Mouse (Mus musculus) heart, embryonic 11.5 days (tissue): ENCODE results near the gene Rab7. TPM values are rescaled to one million over a fixed set of nuclear protein-coding genes. Genes with fewer than 3 reads are reported as not detected.
"Not testable (repeated sequence)": the region's sequence is repeated elsewhere in the genome, so short reads cannot be mapped to it uniquely, and the experiment has no call there.

ENCODE experiments used
- ATAC-seq: fragments of 200-750 bp; cut with Nextera tagmentation; replicated peaks from 2 replicates; pipeline ENCODE4 v1.8.0; 2017; ENCODE audit warnings: moderate library complexity; ENCODE audit not compliant: insufficient number of reproducible peaks, low FRiP score, low TSS enrichment
- H3K27ac ChIP-seq: fragments of 300-500 bp; sonication (generic); 2 replicates; pipeline ENCODE4 v1.5.1; 2014; ENCODE audit warnings: mild to moderate bottlenecking, low read depth, low read length
- H3K27me3 ChIP-seq: fragments of 300-500 bp; sonication (generic); 2 replicates; pipeline ENCODE4 v1.6.1; 2014; ENCODE audit warnings: mild to moderate bottlenecking, low read length, mixed read lengths; ENCODE audit not compliant: control insufficient read depth, insufficient read depth
- H3K36me3 ChIP-seq: fragments of 300-500 bp; sonication (generic); 2 replicates; pipeline ENCODE4 v1.6.1; 2014; ENCODE audit warnings: mild to moderate bottlenecking, low read length, moderate library complexity, mixed read lengths; ENCODE audit not compliant: control insufficient read depth, insufficient read depth
- H3K4me1 ChIP-seq: fragments of 300-500 bp; sonication (generic); 2 replicates; pipeline ENCODE4 v1.6.1; 2014; ENCODE audit warnings: low read length; ENCODE audit not compliant: control insufficient read depth, insufficient read depth
- H3K4me2 ChIP-seq: fragments of 300-500 bp; sonication (generic); 2 replicates; pipeline ENCODE4 v1.6.1; 2014; ENCODE audit warnings: mild to moderate bottlenecking, moderate library complexity
- H3K4me3 ChIP-seq: fragments of 300-500 bp; sonication (generic); 2 replicates; pipeline ENCODE4 v1.5.1; 2014; ENCODE audit warnings: low read depth, low read length
- H3K9ac ChIP-seq: fragments of 300-500 bp; sonication (generic); 2 replicates; pipeline ENCODE4 v1.6.1; 2014; ENCODE audit warnings: mild to moderate bottlenecking, low read depth, low read length, moderate library complexity
- H3K9me3 ChIP-seq: fragments of 300-500 bp; sonication (generic); replicated peaks from 2 replicates; pipeline ENCODE4 v1.6.1; 2016; ENCODE audit warnings: low read length; ENCODE audit not compliant: control insufficient read depth
- WGBS: fragments of 180-500 bp; shearing (Covaris S2); extraction: QIAGEN DNeasy Blood & Tissue Kit; methylation state at CpG from one replicate; pipeline ENCODE4 v1.1.7; 2014; ENCODE audit not compliant: insufficient replicate concordance; 5-methylcytosine and 5-hydroxymethylcytosine counted together
- polyA plus RNA-seq: library from polyadenylated mRNA; unstranded; fragments of >200 nt; fragmentation: Nextera tagmentation; extraction: Ambion mirVana; gene quantifications from 2 replicates; pipeline ENCODE4 v1.2.1, GENCODE M21; 2014

The Rab7 gene
- polyA plus RNA-seq, 1 experiment from 2014 or later, result 227 TPM

DNA sequence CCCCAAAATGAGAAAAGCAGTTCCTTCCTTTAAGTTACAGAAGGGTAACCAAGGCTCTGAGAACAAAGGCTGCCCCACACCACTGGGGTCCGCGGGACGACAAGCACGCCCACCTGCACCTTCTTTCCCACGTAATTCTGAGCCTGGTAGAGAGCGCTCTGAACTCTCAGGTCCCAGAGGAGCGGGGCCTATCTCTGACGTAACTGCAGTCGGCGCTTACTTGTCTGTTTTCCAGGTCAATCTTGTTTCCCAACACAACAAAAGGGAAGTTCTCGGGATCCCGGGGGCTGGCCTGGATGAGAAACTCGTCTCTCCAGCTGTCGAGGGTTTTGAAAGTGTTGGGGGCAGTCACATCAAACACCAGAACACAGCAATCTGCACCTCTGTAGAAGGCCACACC is 40.3 kb downstream of the Rab7 start:
- H3K4me1 ChIP-seq, ATAC-seq, H3K27ac ChIP-seq, H3K4me2 ChIP-seq, H3K27me3 ChIP-seq, H3K9me3 ChIP-seq, H3K4me3 ChIP-seq, H3K9ac ChIP-seq: not testable (repeated sequence)
- H3K36me3 ChIP-seq, result peaks cover 21% of the 10 kb centered on the region
- WGBS, result 87% methylated on average over 12 of the region's 14 CpGs

DNA sequence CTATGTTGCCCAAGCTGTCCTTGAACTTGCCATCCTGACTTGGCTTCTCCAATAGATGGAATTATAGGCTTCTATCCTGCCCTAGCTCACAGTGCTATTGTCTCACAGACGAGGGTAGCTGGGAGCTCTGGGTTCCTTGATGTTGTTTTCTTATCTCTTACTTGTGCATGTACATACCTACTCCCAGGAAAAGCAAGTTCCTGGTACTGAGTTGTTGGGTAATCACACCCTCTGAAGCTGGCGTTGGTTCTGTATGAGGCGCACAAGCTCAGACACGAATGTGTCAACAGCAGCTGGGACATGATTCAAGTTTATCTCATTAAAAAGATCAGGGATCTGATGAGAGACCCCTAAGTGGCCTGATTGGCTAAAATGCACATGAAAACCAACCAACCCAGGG is 41.6 kb downstream of the Rab7 start:
- no peak overlapping the region for H3K9ac ChIP-seq
- H3K27me3 ChIP-seq, result no peaks in the 10 kb centered on the region
- no peak for ATAC-seq
- no peak overlapping the region for H3K4me2 ChIP-seq
- no peaks in the 10 kb centered on the region for H3K4me1 ChIP-seq
- H3K4me3 ChIP-seq, result no peak overlapping the region
- H3K36me3 ChIP-seq, result peaks cover 21% of the 10 kb centered on the region
- WGBS, result 73% methylated on average over 4 of the region's 4 CpGs
- no peak overlapping the region for H3K27ac ChIP-seq
- no peaks in the 10 kb centered on the region for H3K9me3 ChIP-seq

DNA sequence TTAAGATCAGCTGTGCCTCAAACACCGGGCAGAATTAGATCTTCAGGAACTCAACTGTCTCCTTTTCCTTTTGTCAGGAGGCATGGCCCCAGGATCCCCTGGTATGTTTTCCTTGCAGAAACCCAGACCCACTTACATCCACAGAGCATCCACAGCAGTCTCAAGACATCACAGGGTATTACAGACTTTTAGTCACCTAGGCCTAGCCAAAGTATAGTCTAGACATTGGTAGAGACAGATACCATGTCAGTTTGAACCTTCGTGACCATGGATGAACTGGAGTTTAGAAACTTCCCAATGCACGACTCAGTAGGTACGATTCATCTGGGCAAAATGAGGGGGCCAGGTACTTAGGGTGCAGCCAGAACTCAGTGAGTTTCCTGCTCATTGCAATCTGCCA is 46.7 kb downstream of the Rab7 start:
- peaks cover 17% of the 10 kb centered on the region for H3K4me1 ChIP-seq
- WGBS, result 81% methylated on average over 4 of the region's 4 CpGs
- no peaks in the 10 kb centered on the region for H3K9me3 ChIP-seq
- no peak overlapping the region for H3K4me3 ChIP-seq
- H3K36me3 ChIP-seq, result peaks cover 16% of the 10 kb centered on the region
- H3K4me2 ChIP-seq, result no peak overlapping the region
- H3K27ac ChIP-seq, result no peak overlapping the region
- no peak for ATAC-seq
- H3K9ac ChIP-seq, result no peak overlapping the region
- H3K27me3 ChIP-seq, result no peaks in the 10 kb centered on the region

DNA sequence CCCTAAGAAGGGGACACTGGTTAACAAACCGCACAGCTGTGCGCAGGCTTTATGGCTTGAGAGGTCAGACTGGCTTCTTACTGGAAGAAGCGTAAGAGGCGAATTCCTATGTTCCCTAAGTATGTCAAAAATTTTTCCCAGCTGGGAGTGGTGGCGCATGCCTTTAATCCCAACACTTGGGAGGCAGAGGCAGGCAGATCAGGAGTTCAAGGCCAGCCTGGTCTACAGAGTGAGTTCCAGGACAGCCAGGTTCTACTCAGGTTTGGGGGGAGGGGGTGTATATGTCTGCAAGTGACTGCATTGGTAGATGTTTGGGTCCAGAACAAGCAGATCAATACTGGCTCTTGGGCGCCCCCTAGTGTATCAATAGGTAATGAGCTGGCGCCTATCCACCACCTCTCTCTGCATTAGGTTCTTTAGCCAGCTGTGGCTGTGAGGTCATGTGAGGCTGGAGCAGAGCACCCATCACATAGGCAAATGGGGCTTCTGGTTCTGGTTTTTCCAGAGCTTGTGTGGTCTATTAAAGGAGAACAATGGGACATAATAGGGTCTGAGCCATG is 47.3 kb downstream of the Rab7 start:
- 55% methylated on average over 7 of the region's 7 CpGs for WGBS
- H3K36me3 ChIP-seq, result peaks cover 14% of the 10 kb centered on the region
- no peak for ATAC-seq
- no peak overlapping the region for H3K4me3 ChIP-seq
- H3K9me3 ChIP-seq, result no peaks in the 10 kb centered on the region
- H3K27me3 ChIP-seq, result no peaks in the 10 kb centered on the region
- H3K4me1 ChIP-seq, result peaks cover 17% of the 10 kb centered on the region
- H3K9ac ChIP-seq, result no peak overlapping the region
- no peak overlapping the region for H3K4me2 ChIP-seq
- no peak overlapping the region for H3K27ac ChIP-seq

DNA sequence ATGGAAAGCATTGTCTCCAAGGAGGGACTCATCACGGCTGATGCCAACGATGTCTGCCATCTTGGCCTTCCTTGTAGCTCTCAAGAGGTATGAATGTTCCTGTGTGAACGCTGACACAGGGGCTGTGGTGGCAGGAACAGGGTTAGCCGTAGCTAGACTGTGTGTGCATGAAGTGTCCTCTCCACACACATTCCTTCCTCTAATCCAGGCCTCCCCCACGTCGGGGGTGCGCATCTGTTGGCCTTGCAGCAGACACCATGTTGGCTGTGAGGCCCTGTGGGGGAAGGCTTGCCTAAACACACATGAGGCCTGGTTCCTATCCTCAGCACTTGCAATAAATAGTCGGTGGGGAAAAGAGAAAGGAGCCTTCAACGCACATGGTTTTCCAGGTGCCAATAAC is 48.5 kb downstream of the Rab7 start:
- ATAC-seq, result no peak
- Histone ChIP-seq H3K4me3 (no peak overlapping the region), H3K27ac (no peak overlapping the region), H3K9me3 (no peaks in the 10 kb centered on the region), H3K4me2 (no peak overlapping the region), H3K27me3 (no peaks in the 10 kb centered on the region), H3K4me1 (peaks cover 19% of the 10 kb centered on the region), H3K9ac (no peak overlapping the region), H3K36me3 (peaks cover 7% of the 10 kb centered on the region)
- 78% methylated on average over 9 of the region's 9 CpGs for WGBS

DNA sequence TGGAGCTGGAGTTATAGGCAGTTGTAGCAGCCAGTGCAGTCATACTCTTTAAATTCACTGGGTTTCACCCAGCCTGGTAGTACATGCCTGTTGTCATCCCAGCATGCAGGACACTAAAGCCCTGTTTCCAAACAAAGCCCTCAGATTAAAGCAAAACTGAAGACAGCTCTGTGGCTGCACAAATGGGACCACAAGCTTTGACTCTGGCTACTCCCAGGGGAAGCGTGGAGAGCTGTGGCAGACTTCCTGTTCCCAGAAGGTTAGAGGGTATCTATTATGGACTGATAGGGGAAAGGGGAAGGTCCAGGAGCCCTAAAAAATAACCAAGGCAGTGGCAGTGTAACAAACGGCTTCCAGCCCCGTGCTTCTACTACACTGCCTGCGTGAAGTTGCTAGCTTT is 49.6 kb downstream of the Rab7 start:
- H3K36me3 ChIP-seq, result peaks cover 2% of the 10 kb centered on the region
- H3K4me1 ChIP-seq, result peaks cover 19% of the 10 kb centered on the region
- WGBS, result 41% methylated on average over 4 of the region's 4 CpGs

DNA sequence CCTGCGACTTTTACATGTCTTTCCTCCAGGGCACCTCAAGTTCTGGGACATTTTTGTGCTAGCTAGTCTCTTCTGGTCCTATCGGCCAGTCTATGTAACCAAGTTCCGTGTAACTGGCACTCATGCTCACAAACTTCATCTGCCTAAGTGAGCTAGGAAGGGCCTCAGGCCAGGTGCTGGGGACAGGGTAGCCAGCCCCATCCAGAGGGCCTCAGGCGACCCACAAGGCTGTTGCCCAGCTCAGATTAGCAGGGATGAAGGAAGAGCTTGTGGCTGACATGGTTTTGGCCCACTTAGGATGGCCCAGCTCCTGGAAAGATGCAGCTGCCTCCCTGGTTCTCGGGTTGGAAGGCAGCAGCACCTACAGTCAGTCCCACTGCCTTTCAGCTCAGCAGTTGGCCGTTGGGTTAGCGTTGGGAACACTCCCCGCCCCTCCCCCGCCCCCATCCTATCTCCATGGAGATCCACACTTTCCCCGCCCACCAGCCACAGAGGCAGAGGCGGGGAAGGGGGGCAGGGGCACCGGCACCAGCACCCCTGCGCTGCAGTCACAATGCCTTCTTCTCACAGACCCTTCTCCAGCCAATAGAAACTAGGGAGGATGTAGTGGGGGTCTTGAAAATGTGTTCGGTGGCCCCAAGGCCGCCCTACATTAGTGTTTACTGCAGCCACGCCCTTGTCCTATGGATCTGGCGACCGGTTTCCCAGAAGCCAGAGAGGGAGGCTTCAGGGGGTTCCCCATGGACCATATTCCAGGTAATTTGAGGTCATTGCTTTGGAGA is 51.1 kb downstream of the Rab7 start:
- 7% methylated on average over 18 of the region's 18 CpGs for WGBS
- Histone ChIP-seq H3K27ac (no peak overlapping the region), H3K9ac (peak overlapping the region; percentile 55), H3K9me3 (no peaks in the 10 kb centered on the region), H3K27me3 (no peaks in the 10 kb centered on the region), H3K36me3 (no peaks in the 10 kb centered on the region), H3K4me1 (peaks cover 19% of the 10 kb centered on the region), H3K4me3 (peak overlapping the region; percentile 22), H3K4me2 (peak overlapping the region; percentile 70)
- peak; percentile 55; the same call in 1 of the 2 replicates for ATAC-seq

More for the DNA sequence above, 49.6 kb downstream of the Rab7 start:
- no peaks in the 10 kb centered on the region for H3K27me3 ChIP-seq
- H3K4me2 ChIP-seq, result no peak overlapping the region
- no peak overlapping the region for H3K4me3 ChIP-seq
- ATAC-seq, result no peak
- no peaks in the 10 kb centered on the region for H3K9me3 ChIP-seq
- peak overlapping the region; percentile 29 for H3K27ac ChIP-seq
- H3K9ac ChIP-seq, result no peak overlapping the region

DNA sequence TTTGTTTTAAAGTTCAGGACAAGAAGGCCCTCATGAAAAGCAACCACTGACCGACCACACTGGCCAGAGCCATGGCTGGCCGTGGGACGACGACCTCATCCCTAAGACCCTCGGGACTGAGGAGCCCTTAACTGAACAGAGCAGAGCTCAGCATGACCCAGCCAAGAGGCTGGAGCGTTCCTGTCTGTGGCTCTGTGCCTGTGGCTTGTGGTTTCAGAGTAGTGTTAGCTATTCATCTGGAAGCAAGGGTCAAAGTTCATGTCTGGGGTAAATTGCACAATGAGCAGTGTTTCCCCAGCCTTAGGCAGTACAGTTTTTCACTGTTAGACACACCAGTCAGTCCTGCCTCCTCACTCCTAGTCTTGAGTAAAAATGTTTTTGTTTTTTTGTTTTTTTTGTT is 52.3 kb downstream of the Rab7 start:
- no peak for ATAC-seq
- no peak overlapping the region for H3K9ac ChIP-seq
- H3K27me3 ChIP-seq, result no peaks in the 10 kb centered on the region
- peaks cover 19% of the 10 kb centered on the region for H3K4me1 ChIP-seq
- 0 out of 2 replicates have a peak, but pooled peaks cover 2% of the 10 kb centered on the region for H3K36me3 ChIP-seq
- 56% methylated on average over 6 of the region's 6 CpGs for WGBS
- no peak overlapping the region for H3K4me3 ChIP-seq
- H3K9me3 ChIP-seq, result no peaks in the 10 kb centered on the region
- no peak overlapping the region for H3K4me2 ChIP-seq
- no peak overlapping the region for H3K27ac ChIP-seq

DNA sequence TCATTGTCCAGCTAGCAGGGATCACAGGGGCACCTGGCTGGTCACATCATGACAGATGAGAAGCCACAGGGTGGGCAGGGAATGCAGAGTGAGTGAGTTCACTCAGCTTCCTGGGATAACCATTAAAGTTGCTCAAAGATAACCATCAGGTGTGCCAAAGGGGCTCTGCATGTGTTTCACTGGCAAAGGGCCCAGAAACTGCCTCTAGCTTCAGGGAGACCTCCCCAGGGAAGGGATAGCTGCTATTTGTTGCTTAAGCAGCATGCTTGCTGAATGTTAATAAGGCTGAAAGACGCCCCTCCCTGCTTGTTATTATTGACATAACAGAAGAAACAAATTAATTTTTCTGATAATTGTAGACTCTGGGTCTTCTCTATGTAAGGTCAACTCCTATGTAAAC is 53.2 kb downstream of the Rab7 start:
- Histone ChIP-seq H3K36me3 (0 out of 2 replicates have a peak, but pooled peaks cover 2% of the 10 kb centered on the region), H3K4me1 (peaks cover 19% of the 10 kb centered on the region), H3K9me3 (no peaks in the 10 kb centered on the region), H3K9ac (no peak overlapping the region), H3K4me2 (no peak overlapping the region), H3K27ac (no peak overlapping the region), H3K27me3 (no peaks in the 10 kb centered on the region), H3K4me3 (no peak overlapping the region)
- 84% methylated on average over 1 of the region's 1 CpGs for WGBS
- ATAC-seq, result no peak
